Mouse (Mus musculus) small intestine, adult 2 months (tissue): ENCODE measurements around the gene Clptm1.

Experiments
- CTCF ChIP-seq: fragments of 200-500 bp; IDR thresholded peaks from 2 replicates; pipeline ENCODE4 v1.5.1; 2012; ENCODE audit warnings: low read depth, mild to moderate bottlenecking, control low read depth, inconsistent platforms, low read length, moderate library complexity, mixed read lengths; ENCODE audit not compliant: insufficient replicate concordance, insufficient read length; ENCODE audit errors: extremely low read depth
- POLR2A ChIP-seq: fragments of 200-500 bp; IDR thresholded peaks from 2 replicates; pipeline ENCODE4 v1.6.1; 2012; ENCODE audit warnings: low read depth, mild to moderate bottlenecking, control low read depth, inconsistent platforms, low read length, moderate library complexity

- TF ChIP-seq CTCF, result no peak
- peak; percentile 53 for TF ChIP-seq POLR2A
Observed at GRCm38 (mm10) chr7:19628192-19628535, 36.7 kb downstream of the Clptm1 start.
